Mouse (Mus musculus) liver, embryonic 14.5 days (tissue): ENCODE measurements around the gene Gna12.

Source experiments
- CTCF ChIP-seq: IDR thresholded peaks from 2 replicates; pipeline ENCODE4 v1.5.1; 2016; ENCODE audit warnings: antibody characterized with exemption, low read depth, control low read depth
- EP300 ChIP-seq: IDR thresholded peaks from 2 replicates; pipeline ENCODE4 v1.6.1; 2016; ENCODE audit warnings: antibody characterized with exemption, low read depth

DNA sequence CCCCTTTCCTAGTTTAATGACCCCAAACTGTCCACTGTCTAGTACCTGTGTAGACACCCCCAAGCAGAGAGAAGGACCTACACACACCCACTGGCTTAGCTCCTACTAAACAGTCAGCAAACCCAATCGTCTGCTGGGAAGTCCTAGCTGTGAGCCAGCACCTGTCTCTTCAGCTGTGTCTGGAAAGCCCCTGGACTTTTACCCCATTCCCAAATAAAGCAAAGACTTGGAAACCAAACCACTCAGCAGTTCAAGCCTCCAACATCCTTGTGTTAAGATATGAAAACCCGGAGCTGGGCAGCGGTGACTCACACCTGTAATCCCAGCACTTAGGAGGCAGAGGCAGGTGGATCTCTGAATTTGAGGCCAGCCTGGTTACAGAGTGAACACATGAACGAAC is 63.7 kb downstream of the Gna12 start:
- TF ChIP-seq CTCF (no peak), EP300 (no peak)
